Mouse (Mus musculus): ENCODE measurements at regions not wholly inside any gene's neighbourhood (a gene's known extent, or its start where the extent isn't known, plus 50 kb on each side); places are given as distances from the start of the nearest gene placed in this dataset.

- TF ChIP-seq EP300 (IDR thresholded peaks at IDR 0.05; ENCODE audit: low read depth in 1 of 2, low read length in 2 of 2), result no peak
- TF ChIP-seq ZKSCAN1 (IDR thresholded peaks at IDR 0.05; ENCODE audit: low read depth, low read length), result no peak
- TF ChIP-seq UBTF (IDR thresholded peaks at IDR 0.05; ENCODE audit: borderline replicate concordance, insufficient read depth, low read depth, low read length), result no peak
- no peak for TF ChIP-seq POLR2AphosphoS5 (IDR thresholded peaks at IDR 0.05; ENCODE audit: borderline replicate concordance, low read depth, low read length)
- no peak for TF ChIP-seq CHD1 (IDR thresholded peaks at IDR 0.05; ENCODE audit: low read depth, low read length)
- TF ChIP-seq CHD2 (IDR thresholded peaks at IDR 0.05; ENCODE audit: low read length), result no peak
- no peak for TF ChIP-seq NRF1 (IDR thresholded peaks at IDR 0.05; ENCODE audit: insufficient read depth, low read depth, low read length, poor library complexity, severe bottlenecking)
- H3K36me3 ChIP-seq (ENCODE audit: control insufficient read depth in 1 of 2, insufficient read depth in 2 of 2, low read length in 2 of 2), result no peaks in the 10 kb centered on the region
- no peak overlapping the region for H3K9ac ChIP-seq (ENCODE audit: control insufficient read depth, low read depth, low read length, poor library complexity, severe bottlenecking)
- H3K27ac ChIP-seq (ENCODE audit: control insufficient read depth, low read depth, low read length), result no peak overlapping the region
- H3K4me3 ChIP-seq (ENCODE audit: control insufficient read depth in 1 of 2, insufficient read depth in 1 of 2, low read depth in 2 of 2, low read length in 2 of 2), result no peak overlapping the region
- no peaks in the 10 kb centered on the region for H3K27me3 ChIP-seq (ENCODE audit: control insufficient read depth in 1 of 2, insufficient read depth in 2 of 2, low read length in 2 of 2)
- no peaks in the 10 kb centered on the region for H3K9me3 ChIP-seq (replicated peaks; ENCODE audit: insufficient read depth, low read length)
- DNase-seq (ENCODE audit: low read depth, low spot score), result no peak
- H3K4me1 ChIP-seq (ENCODE audit: control insufficient read depth in 1 of 2, insufficient read depth in 2 of 2, low read length in 2 of 2), result no peaks in the 10 kb centered on the region
- no peaks in the 10 kb centered on the region for H3K79me2 ChIP-seq (ENCODE audit: control insufficient read depth, insufficient read depth, low read length, poor library complexity)
Observed at GRCm38 (mm10) chr13:31055376-31056083, 81.5 kb downstream of the Gm5447 start.

GRCm38 (mm10) chr13:31056154-31056871, 82.3 kb downstream of the Gm5447 start:
- H3K27me3 ChIP-seq (ENCODE audit: control insufficient read depth in 1 of 2, insufficient read depth in 2 of 2, low read length in 2 of 2), result no peaks in the 10 kb centered on the region; a peak in 1 of 4 replicates
- TF ChIP-seq EP300 (IDR thresholded peaks at IDR 0.05; ENCODE audit: low read depth in 1 of 2, low read length in 2 of 2), result no peak
- TF ChIP-seq GATA1 (IDR thresholded peaks at IDR 0.05; ENCODE audit: low read depth, low read length), result no peak
- no peak for TF ChIP-seq KAT2A (conservative IDR thresholded peaks at IDR 0.05; ENCODE audit: low read depth, low read length)
- TF ChIP-seq USF1 (IDR thresholded peaks at IDR 0.05; ENCODE audit: low read depth, low read length), result no peak
- TF ChIP-seq RAD21 (IDR thresholded peaks at IDR 0.05; ENCODE audit: low read depth, low read length), result no peak
- TF ChIP-seq JUND (IDR thresholded peaks at IDR 0.05; ENCODE audit: low read depth, low read length), result no peak
- TF ChIP-seq SIN3A (IDR thresholded peaks at IDR 0.05; ENCODE audit: low read length), result no peak
- no peak for TF ChIP-seq HCFC1 (IDR thresholded peaks at IDR 0.05; ENCODE audit: low read depth, low read length)
- no peak for TF ChIP-seq TAL1 (IDR thresholded peaks at IDR 0.05; ENCODE audit: low read length)
- no peak for TF ChIP-seq ZNF384 (IDR thresholded peaks at IDR 0.05; ENCODE audit: low read depth, low read length)
- TF ChIP-seq CHD1 (IDR thresholded peaks at IDR 0.05; ENCODE audit: low read depth, low read length), result no peak
- TF ChIP-seq MAZ (IDR thresholded peaks at IDR 0.05; ENCODE audit: low read depth, low read length), result no peak
- no peak for TF ChIP-seq RCOR1 (IDR thresholded peaks at IDR 0.05; ENCODE audit: low read depth, low read length)
- no peak for TF ChIP-seq CHD2 (IDR thresholded peaks at IDR 0.05; ENCODE audit: low read length)
- no peak for TF ChIP-seq UBTF (IDR thresholded peaks at IDR 0.05; ENCODE audit: borderline replicate concordance, insufficient read depth, low read depth, low read length)
- TF ChIP-seq MAFK (IDR thresholded peaks at IDR 0.05; ENCODE audit: borderline replicate concordance, low read depth, low read length), result no peak
- no peak for TF ChIP-seq POLR2A (IDR thresholded peaks at IDR 0.05; ENCODE audit: control insufficient read depth in 1 of 2, insufficient read depth in 1 of 2, low read depth in 1 of 2, low read length in 2 of 2, poor library complexity in 1 of 2)
- no peak for TF ChIP-seq ZMIZ1 (IDR thresholded peaks at IDR 0.05; ENCODE audit: low read depth, low read length)
- no peak for TF ChIP-seq GABPA (IDR thresholded peaks at IDR 0.05; ENCODE audit: low read depth, low read length)
- TF ChIP-seq BHLHE40 (IDR thresholded peaks at IDR 0.05; ENCODE audit: borderline replicate concordance, low read depth, low read length), result no peak

More at GRCm38 (mm10) chr13:31056154-31056871, 82.3 kb downstream of the Gm5447 start:
- no peaks in the 10 kb centered on the region for H3K36me3 ChIP-seq (ENCODE audit: control insufficient read depth in 1 of 2, insufficient read depth in 2 of 2, low read length in 2 of 2)
- no peak overlapping the region for H3K4me3 ChIP-seq (ENCODE audit: control insufficient read depth in 1 of 2, insufficient read depth in 1 of 2, low read depth in 2 of 2, low read length in 2 of 2)
- no peaks in the 10 kb centered on the region for H3K9me3 ChIP-seq (replicated peaks; ENCODE audit: insufficient read depth, low read length)
- H3K9ac ChIP-seq (ENCODE audit: control insufficient read depth, low read depth, low read length, poor library complexity, severe bottlenecking), result no peak overlapping the region
- H3K4me1 ChIP-seq (ENCODE audit: control insufficient read depth in 1 of 2, insufficient read depth in 2 of 2, low read length in 2 of 2), result no peaks in the 10 kb centered on the region
- DNase-seq (ENCODE audit: low read depth, low spot score), result no peak
- H3K79me2 ChIP-seq (ENCODE audit: control insufficient read depth, insufficient read depth, low read length, poor library complexity), result no peaks in the 10 kb centered on the region
- H3K27ac ChIP-seq (ENCODE audit: control insufficient read depth, low read depth, low read length), result no peak overlapping the region
